Mouse (Mus musculus): ENCODE results near the gene Cyb5b.

- TF ChIP-seq POLR2A (IDR thresholded peaks at IDR 0.05; ENCODE audit: low read depth, low read length): no peak
- TF ChIP-seq CTCF (IDR thresholded peaks at IDR 0.05; ENCODE audit: extremely low read depth, insufficient read depth, insufficient read length, insufficient replicate concordance): no peak
Measured at GRCm38 (mm10) chr8:107158890-107159289, 8.4 kb downstream of the Cyb5b start.
